Comparison of ENCODE assay signal across 24 mouse cellular contexts in genomic region chr2:92205010-92205639, GRCm38 (mm10).
DNase-seq lines count a peak whose midpoint lies in the region; ATAC-seq and TF ChIP-seq lines count a peak whose summit lies in the region.
"Had no signal": no experiment of that assay in that cellular context is flagged by ENCODE, and none has a peak within 500 bp of the region (broad histone marks: within the 10 kb centered on the region; RNA-seq: fewer than 3 reads in every experiment).

No protein-coding gene starts in this region.

- H3K4me2 ChIP-seq in forebrain, embryonic 12.5 days = no peak overlapping the region
- H3K4me2 ChIP-seq in forebrain, postnatal 0 days (ENCODE audit: low read depth) = no peak overlapping the region
- H3K4me2 ChIP-seq: embryonic facial prominence, embryonic 15.5 days; heart, embryonic 11.5 days; hindbrain, embryonic 15.5 days; lung, embryonic 15.5 days; midbrain, embryonic 13.5 days had no signal

- no peak for TF ChIP-seq CTCF in forebrain, postnatal 0 days (IDR thresholded peaks at IDR 0.05; ENCODE audit: low read depth)

- H3K4me3 ChIP-seq in forebrain, embryonic 12.5 days (replicated peaks) = no peak overlapping the region
- no peak overlapping the region for H3K4me3 ChIP-seq in forebrain, postnatal 0 days (ENCODE audit: low read depth, low read length)
- H3K4me3 ChIP-seq: embryonic facial prominence, embryonic 15.5 days; hindbrain, embryonic 15.5 days; lung, embryonic 15.5 days; midbrain, embryonic 13.5 days; myocyte had no signal

- ATAC-seq in forebrain, embryonic 12.5 days (ENCODE audit: low FRiP score) = no peak
- ATAC-seq in forebrain, postnatal 0 days = no peak
- ATAC-seq in activated CD4-positive, CD25-positive, alpha-beta regulatory T cell, adult 4 months = peak; percentile 82
- ATAC-seq in megakaryocyte, adult 5-6 weeks (ENCODE audit: poor library complexity, severe bottlenecking) = peak; percentile 63
- ATAC-seq: intestine, postnatal 0 days; midbrain, embryonic 13.5 days had no signal

- peaks cover 20% of the 10 kb centered on the region for H3K4me1 ChIP-seq in forebrain, embryonic 12.5 days
- no peaks in the 10 kb centered on the region; the same call in 1 of the 2 replicates for H3K4me1 ChIP-seq in forebrain, postnatal 0 days (ENCODE audit: insufficient read depth)

- no peak overlapping the region for H3K9ac ChIP-seq in forebrain, embryonic 12.5 days
- no peak overlapping the region for H3K9ac ChIP-seq in forebrain, postnatal 0 days
- H3K9ac ChIP-seq: embryonic facial prominence, embryonic 15.5 days; hindbrain, embryonic 15.5 days; liver, embryonic 14.5 days; lung, embryonic 15.5 days; midbrain, embryonic 13.5 days had no signal

- H3K9me3 ChIP-seq in forebrain, embryonic 12.5 days = no peaks in the 10 kb centered on the region
- no peaks in the 10 kb centered on the region for H3K9me3 ChIP-seq in forebrain, postnatal 0 days (ENCODE audit: low read length)
- H3K9me3 ChIP-seq: embryonic facial prominence, embryonic 15.5 days; hindbrain, embryonic 15.5 days; lung, embryonic 15.5 days; midbrain, embryonic 13.5 days had no signal

- no peaks in the 10 kb centered on the region for H3K36me3 ChIP-seq in forebrain, embryonic 12.5 days (replicated peaks)
- no peaks in the 10 kb centered on the region for H3K36me3 ChIP-seq in forebrain, postnatal 0 days (ENCODE audit: insufficient read depth)
- H3K36me3 ChIP-seq: embryonic facial prominence, embryonic 15.5 days; hindbrain, embryonic 15.5 days; lung, embryonic 15.5 days; midbrain, embryonic 13.5 days had no signal

- H3K27ac ChIP-seq in forebrain, embryonic 12.5 days = peak overlapping the region; percentile 59
- no peak overlapping the region for H3K27ac ChIP-seq in forebrain, postnatal 0 days (ENCODE audit: low read depth, low read length)
- H3K27ac ChIP-seq: embryonic facial prominence, embryonic 15.5 days; hindbrain, embryonic 15.5 days; kidney, postnatal 0 days; liver, embryonic 14.5 days; lung, embryonic 15.5 days; midbrain, embryonic 13.5 days had no signal

- no peaks in the 10 kb centered on the region for H3K27me3 ChIP-seq in forebrain, embryonic 12.5 days
- no peaks in the 10 kb centered on the region for H3K27me3 ChIP-seq in forebrain, postnatal 0 days (ENCODE audit: insufficient read depth, low read length)
- H3K27me3 ChIP-seq: embryonic facial prominence, embryonic 15.5 days; hindbrain, embryonic 15.5 days; lung, embryonic 15.5 days; midbrain, embryonic 13.5 days had no signal

- WGBS in forebrain, embryonic 12.5 days = 62% methylated on average over 5 of the region's 5 CpGs
- WGBS in forebrain, postnatal 0 days = 42% methylated on average over 5 of the region's 5 CpGs

- DNase-seq in forebrain, postnatal 0 days = no peak
- peak; percentile 55 for DNase-seq in A20 (ENCODE audit: low read depth, low spot score)
- no peak for DNase-seq in lung, postnatal 25 days (ENCODE audit: low spot score)
- no peak for DNase-seq in urinary bladder, postnatal 25 days (ENCODE audit: low spot score)
- DNase-seq in right cerebral cortex, postnatal 10 days (ENCODE audit: low spot score in 2 of 2) = no peak
- DNase-seq: adrenal gland, postnatal 14 days; cerebellum, adult 11 months; cerebellum, postnatal 14 days; heart, postnatal 14 days; layer of hippocampus, postnatal 36 days; retina, postnatal 1 day; right cerebral cortex, postnatal 4 days had no signal

Comparison
In these comparisons a context has a peak if more than half of its experiments do, and no peak if none do; other contexts are left out.
1. ATAC-seq: peak in activated CD4-positive, CD25-positive, alpha-beta regulatory T cell, adult 4 months (single experiment) and megakaryocyte, adult 5-6 weeks (single experiment); none in forebrain, embryonic 12.5 days (single experiment) and forebrain, postnatal 0 days (single experiment).